Mouse (Mus musculus): ENCODE results near the gene Iscu. TPM values are rescaled to one million over a fixed set of nuclear protein-coding genes. Genes with fewer than 3 reads are reported as not detected.
"Not testable (repeated sequence)": the region's sequence is repeated elsewhere in the genome, so short reads cannot be mapped to it uniquely, and the experiment has no call there.

Iscu gene
- total RNA-seq, 4 experiments from 2014 or later: 572 to 1,204 (median 919) TPM

GRCm38 (mm10) chr5:113789075-113789788 lies 16.7 kb downstream of the Iscu start:
- DNase-seq: no peak

- no peak for DNase-seq
These were observed 18.1 kb downstream of the Iscu start for GRCm38 (mm10) chr5:113790453-113791196.

- DNase-seq: no peak
These were observed 18.9 kb downstream of the Iscu start for GRCm38 (mm10) chr5:113791197-113792095.

- DNase-seq: no peak
These were observed 24.0 kb downstream of the Iscu start for GRCm38 (mm10) chr5:113796401-113797148.

- DNase-seq: no peak
These were observed 24.8 kb downstream of the Iscu start for GRCm38 (mm10) chr5:113797149-113797882.

- DNase-seq: no peak
These were observed 26.0 kb downstream of the Iscu start for GRCm38 (mm10) chr5:113798525-113798924.

DNA sequence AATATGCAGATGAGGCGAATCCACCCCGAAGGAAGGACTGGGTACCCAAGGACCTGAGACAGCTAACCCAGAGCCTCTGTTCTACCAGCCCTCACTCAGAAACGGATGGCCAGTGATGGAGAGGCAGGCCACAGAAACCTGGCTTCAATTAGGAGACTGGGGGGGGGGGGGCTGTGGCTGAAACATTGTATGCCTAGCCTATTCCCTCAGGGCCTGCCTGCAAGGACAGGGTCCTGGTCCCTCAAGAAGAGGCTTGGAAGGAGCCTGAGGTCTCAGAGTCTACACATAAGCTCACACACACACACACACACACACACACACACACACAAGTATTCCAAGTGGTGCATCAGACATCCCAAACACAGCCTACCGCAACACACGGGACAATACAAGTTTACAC lies 27.1 kb downstream of the Iscu start:
- no peak for DNase-seq

DNA sequence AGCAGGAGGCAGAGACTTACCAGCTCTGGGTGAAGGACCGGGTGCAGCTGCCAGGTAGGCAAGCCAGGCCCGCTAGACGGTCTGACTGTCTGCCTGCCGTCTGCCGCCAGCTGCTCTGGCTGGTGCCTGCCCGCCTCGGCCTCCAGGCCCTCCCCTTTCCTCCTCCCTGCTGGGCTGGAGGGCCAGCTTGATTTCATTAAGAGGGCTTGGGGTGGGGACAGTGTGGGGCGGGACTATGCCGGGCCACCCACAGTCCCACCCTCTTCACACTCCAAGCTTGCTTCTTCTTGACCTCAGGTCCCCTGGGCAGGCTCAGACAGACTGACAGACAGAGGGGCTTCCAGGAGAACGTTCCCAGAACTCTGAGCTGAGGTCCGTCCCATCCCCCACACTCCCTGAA lies 27.7 kb downstream of the Iscu start, which contains the start of gene Tmem119:
Gene Tmem119, minus strand, starts transcription at position 237 of the 400 bp plus-strand sequence.
- no peak for DNase-seq

DNA sequence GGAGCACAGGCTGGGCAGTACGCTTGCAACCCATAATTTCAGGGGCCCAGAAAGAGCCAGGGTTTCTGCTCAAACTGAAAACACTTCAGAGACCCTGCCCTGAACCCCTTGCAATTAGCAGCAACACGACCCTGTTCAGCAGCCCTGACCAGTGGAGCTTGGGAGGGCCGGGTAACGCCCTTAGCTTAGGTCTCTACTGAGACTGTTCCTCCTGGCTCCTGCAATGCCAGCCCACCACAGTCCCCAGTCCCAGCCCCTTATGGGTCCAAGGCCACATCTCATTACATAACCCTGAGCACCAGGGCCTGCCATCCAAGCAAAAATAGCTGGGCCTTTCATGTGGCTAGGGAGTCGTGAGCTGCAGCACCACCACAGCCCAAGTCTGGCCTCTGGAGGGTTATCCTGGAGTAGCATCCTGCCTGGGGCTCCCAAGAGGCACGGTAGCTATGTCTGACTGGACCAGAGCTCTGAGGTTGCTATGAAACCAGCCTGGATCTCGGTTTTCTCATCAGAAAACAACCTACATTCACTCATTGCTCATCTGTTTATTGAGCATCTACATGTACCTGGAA lies 31.9 kb downstream of the Iscu start:
- no peak for DNase-seq

GRCm38 (mm10) chr5:113805301-113805700 lies 32.8 kb downstream of the Iscu start:
- DNase-seq: no peak

DNA sequence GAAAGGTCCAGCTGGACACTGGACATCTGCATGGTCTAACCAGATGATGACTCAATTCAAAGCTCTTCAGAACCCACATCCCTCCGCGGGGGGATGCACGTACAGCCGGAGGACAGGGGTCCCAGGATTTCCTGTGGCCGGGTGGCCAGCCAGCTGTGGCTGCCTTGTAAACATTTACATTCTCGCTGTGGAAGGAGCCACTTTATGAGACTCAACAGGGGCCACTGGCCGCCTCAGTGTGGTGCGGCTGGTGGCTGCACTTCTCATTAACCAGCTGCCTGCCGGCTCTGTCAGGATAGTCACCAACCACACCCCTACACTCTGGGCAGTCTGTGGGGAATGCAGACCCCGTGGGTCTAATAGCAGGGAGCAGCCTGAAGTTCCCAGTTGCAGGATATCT lies 33.9 kb downstream of the Iscu start:
- DNase-seq: no peak

DNA sequence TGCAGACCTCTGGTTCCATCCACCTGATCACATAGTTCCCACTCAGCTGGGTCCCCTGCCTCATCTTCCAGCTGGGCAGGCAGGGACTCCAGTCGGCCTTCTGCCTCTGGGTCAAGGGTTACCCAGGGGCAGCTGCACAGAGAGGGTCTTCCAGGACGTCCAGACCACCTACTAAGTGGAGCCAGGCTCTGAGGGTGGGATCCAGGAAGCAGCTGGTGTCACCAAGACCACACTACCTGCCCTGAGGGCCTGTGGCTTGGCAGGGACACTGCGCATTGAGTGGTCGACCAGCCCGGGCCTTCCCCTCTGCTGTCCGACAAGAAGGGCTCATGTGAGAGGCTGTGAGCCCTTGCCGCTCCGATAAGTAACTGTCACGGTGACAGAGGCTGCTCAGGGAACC lies 35.2 kb downstream of the Iscu start:
- DNase-seq: no peak

- no peak for DNase-seq
These were observed 35.6 kb downstream of the Iscu start for GRCm38 (mm10) chr5:113808177-113808576.

- DNase-seq: no peak
These were observed 37.6 kb downstream of the Iscu start for GRCm38 (mm10) chr5:113810111-113810510.

- not testable (repeated sequence) for DNase-seq
These were observed 39.4 kb downstream of the Iscu start for GRCm38 (mm10) chr5:113811824-113812420.

DNA sequence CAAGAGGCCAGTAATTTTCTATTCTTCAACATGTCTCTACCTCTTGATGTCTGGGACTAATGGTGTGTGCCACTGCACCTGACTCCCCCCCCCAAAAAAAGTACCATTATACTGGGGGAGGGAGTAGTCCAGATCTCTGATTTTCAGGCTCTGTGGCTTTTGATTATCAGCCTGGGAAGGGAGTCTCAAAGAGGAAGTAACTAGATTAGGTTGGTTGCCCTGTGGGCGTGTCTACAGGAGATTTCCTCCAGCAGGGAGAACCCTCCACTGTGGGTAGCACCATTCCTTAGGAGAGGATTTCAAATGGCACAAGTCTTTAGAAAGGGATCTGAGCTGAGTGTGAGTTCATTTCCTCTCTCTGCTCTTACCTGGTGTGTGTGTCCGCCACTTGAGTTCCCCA lies 40.1 kb downstream of the Iscu start:
- no peak for DNase-seq

DNA sequence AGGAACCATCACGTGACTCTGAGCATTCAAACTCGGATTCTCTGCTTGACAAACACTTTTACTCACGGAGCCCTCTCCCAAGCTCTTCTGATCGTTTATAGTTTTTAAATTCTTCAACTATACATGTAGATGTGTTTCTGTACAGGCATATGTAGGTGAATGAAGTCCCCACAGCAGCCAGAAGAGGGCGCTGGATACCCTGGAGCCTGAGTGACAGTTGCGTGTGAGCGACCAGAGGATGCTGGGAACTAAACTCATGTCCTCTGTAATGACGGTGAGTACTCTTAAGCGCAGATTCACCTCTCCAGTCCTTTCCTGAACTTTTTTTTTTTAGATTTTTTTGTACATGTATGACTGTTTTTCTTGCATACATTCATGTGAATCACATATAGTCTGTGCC lies 41.1 kb downstream of the Iscu start:
- DNase-seq: no peak

DNA sequence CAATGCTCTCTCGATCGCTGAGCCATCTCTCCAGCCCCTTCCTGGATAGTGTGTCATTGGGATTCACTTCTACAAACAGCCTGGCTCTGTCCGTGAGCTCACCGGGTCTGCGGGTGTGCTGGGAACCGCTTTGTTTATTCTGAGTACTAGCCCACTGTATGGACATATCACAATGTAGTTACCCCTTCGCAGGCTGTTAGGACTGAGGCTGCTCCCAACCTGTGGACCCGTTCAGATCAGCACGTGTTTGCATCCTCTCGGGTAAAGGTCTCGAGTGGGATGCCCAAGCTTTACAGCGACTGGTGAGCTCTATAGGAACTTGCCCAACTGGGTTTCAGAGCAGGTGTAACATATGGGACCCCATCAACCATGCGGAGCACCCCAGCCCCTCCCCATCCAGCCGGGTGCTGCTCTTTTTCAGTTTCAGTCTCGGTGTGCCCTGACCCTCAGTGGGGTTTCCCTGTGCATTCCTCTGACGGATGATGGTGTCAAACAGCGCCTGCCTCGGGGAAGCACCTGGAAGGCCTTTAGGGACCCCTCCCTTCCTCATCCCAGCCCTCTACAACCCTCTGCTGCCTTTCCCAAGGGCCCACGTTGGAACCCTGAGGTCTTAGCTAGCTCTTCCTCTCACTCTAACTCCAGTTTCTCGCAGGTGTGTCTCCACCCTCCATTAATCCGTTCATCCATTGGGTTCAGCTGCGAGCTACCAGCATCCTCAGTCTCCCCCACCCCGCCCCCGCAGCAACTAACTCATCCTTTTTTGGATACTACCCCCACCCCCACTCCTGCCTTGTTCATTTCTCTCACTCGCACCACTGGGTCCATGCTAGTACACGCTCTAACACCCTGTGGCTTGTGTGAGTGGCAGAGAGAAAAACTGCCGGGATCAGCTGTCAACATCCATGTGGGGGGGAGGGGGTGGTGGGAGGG lies 41.8 kb downstream of the Iscu start:
- no peak for DNase-seq

DNA sequence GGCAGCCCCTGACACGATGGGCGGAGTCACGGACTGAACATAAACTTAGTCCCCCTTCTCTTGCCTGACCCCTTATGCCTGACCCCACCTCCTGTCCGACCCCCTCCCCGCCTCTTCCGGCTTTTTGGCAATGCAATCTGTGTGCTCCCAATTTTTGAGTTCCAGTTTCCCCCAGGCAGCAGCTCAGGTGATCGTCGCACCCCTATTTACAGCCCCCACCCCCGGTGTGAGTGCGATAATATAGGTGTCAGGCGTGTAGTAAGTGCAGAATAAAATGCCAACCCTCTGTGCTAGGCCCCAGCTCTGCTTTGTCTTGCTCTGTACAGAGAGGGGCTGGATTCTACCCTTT lies 42.5 kb downstream of the Iscu start:
- no peak for DNase-seq
